Mouse (Mus musculus) liver, adult (tissue): ENCODE results near the gene Hrh2.

ENCODE experiments used
- GATA4 ChIP-seq: IDR thresholded peaks from 2 replicates; pipeline ENCODE4 v1.6.1; 2014; ENCODE audit warnings: mild to moderate bottlenecking, low read length; ENCODE audit not compliant: insufficient replicate concordance

Gene Hrh2

DNA sequence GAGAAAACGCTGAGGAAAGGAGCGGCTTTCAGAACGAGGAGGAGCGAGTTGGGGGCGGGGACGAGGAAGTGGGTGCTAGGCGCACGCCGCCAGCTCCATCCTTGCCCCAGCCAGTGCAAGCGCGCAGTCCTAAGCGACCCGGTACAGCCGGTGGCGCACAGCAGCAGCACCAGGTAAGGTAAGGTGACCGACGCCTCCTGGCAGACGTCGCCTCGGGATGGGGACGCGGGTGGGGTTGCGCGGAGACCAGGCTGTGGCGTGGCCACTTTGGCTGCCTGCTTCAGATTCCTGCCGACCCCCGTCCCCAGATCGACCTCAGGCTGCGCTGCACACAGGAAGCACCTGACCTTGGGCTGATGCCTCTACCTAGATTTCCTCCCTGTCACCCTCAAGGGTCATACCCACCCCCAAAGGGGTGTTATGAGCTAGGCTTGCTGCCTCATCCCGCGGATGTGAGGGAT, at the start of gene Hrh2:
Hrh2 (plus strand) TSS at position 109 of the 461 bp plus-strand sequence.
- TF ChIP-seq GATA4: no peak

- TF ChIP-seq GATA4: no peak
Measured at GRCm38 (mm10) chr13:54143788-54144187, 48.1 kb upstream of the Hrh2 start.

- TF ChIP-seq GATA4: no peak
Measured at GRCm38 (mm10) chr13:54144624-54145023, 47.3 kb upstream of the Hrh2 start.

GRCm38 (mm10) chr13:54147328-54147727, 44.6 kb upstream of the Hrh2 start:
- no peak for TF ChIP-seq GATA4

GRCm38 (mm10) chr13:54152421-54152820, 39.5 kb upstream of the Hrh2 start:
- no peak for TF ChIP-seq GATA4

- no peak for TF ChIP-seq GATA4
Measured at GRCm38 (mm10) chr13:54152911-54153310, 39.0 kb upstream of the Hrh2 start.

GRCm38 (mm10) chr13:54153672-54154218, 38.2 kb upstream of the Hrh2 start:
- no peak for TF ChIP-seq GATA4

- TF ChIP-seq GATA4: no peak
Measured at GRCm38 (mm10) chr13:54155822-54156221, 36.1 kb upstream of the Hrh2 start.

DNA sequence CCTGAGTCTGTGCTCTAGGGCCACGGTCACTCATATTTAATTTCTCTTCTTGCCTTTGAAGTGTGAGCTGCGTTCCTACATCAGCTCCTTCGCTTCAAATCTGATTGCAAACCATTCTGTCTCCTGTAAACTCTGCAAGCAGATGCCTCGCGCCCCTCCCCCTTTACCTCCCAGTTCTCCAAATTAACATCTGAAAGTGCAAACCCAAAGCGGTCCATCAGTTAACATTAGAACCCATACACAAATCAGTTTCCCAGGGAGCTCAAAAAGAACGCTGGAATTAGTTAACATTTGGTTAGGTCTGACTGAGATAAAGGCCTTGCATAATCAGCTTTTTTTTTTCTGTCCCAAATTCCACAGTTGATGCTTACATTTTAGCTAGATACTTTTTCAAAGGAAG, 32.7 kb upstream of the Hrh2 start:
- no peak for TF ChIP-seq GATA4

DNA sequence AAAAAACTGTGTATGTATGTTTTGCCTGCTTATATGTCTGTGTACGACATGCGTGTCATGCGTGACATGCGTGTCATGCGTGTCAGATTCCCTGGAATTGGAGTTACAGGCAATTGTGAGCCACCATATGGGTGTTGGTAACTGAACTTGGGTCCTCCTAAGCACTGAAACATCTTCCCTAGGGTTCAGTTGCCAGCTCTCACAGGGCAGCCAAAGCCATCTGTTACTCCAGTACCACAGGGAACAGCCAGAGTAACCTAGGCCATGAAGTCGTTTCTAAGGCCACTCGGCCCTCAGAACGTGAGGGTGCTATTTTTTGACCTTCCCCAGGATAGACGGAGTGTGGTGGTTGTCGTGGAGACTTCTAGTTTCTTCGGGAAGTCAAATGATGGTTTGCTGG, 32.2 kb upstream of the Hrh2 start:
- no peak for TF ChIP-seq GATA4

DNA sequence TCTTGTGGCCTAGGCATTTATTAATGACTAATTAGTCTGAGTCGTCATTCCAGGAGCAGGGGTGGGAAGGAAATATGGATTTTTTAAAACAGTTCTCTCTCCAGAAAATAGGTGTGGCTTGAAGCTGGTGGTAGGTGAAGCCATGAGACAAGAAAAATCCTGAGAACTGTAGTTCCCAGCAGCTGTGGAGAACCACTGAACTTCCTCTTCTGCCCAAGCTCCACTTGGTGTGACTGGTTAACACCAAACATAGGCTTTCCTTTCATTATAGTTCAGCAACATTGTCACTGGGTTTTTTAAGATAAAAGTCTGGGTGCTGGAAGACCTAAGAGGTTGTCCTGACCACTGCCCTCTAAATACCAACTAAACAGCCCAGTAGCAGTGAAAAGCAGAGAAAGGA, 31.4 kb upstream of the Hrh2 start:
- no peak for TF ChIP-seq GATA4

DNA sequence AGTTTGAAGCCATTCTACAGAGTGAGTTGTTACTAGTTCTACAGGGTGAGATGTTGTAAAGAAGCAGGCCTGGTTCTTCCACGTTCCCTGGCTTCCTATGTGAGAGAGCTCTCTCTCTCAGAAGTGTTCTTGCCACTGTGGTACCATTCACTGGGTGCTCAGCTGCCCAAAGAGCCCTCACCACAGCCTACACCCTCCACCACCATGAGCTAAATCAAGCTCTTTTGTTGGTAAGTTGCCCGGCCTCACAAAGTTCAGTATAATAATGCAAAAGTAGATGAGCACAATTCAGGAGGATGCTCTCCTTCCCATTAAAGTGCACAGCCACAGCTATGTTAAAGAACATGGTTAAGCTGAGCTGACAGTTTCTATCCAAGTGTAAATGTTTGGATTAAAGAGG, 30.4 kb upstream of the Hrh2 start:
- no peak for TF ChIP-seq GATA4

DNA sequence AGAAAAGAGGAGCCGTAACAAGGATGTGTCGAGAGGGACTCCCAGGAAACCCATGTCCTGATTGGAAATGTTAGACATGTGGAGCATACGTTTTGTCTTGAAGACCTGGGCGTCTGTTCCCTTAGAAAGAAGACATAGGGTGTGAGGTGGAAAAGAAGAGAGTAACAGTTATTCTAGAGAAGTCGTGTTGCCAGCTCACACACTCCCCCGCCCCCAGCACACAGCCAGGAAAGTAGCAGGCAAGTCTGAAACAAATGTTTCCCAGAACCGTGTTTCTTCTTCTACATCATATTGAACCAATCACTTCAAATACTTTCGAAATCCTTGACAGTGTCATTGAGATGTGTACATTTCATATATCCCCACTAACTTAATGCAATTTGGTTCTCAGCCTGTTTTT, 28.6 kb upstream of the Hrh2 start:
- TF ChIP-seq GATA4: no peak

DNA sequence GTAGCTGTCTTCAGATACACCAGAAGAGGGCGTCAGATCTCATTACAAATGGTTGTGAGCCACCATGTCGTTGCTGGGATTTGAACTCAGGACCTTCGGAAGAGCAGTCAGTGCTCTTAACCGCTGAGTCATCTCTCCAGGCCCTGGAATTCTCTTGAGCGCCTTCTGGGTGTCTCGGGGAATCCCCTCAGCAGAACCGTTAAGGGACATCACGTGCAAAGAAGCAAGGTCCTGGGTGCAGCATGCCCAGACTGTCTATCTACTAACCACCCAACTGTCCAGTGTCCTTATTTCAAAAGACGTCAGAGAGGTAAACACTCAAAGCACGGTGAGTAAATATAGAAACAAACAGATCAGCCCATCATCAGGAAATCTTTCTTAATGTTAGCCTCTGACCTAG, 27.5 kb upstream of the Hrh2 start:
- TF ChIP-seq GATA4: no peak

GRCm38 (mm10) chr13:54165066-54165465, 26.9 kb upstream of the Hrh2 start:
- no peak for TF ChIP-seq GATA4

- TF ChIP-seq GATA4: no peak
Measured at GRCm38 (mm10) chr13:54165765-54166164, 26.2 kb upstream of the Hrh2 start.

DNA sequence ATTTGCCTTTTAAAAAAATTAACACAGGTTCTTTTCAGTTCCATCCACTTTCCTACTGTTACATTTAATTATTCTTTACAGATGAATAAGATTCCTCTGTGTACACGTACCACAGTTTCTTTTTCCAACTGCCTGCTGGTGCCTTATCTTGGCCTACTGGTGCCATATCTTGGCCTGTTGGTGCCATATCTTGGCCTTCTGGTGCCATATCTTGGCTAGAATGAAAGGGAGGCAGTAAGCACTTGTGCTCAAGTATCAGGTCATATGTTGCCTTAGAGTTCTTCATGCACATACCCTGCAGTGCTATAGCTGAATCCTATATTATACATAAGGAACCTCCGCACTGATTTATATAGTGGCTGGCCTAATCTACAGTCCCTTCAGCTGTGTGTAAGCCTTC, 24.9 kb upstream of the Hrh2 start:
- no peak for TF ChIP-seq GATA4
